Mouse (Mus musculus) liver, embryonic 14.5 days (tissue): ENCODE results near the gene Ranbp9. TPM values are rescaled to one million over a fixed set of nuclear protein-coding genes. Genes with fewer than 3 reads are reported as not detected.

Experiments used
- ATAC-seq: fragments of 200-750 bp; cut with Nextera tagmentation; 2 replicates; pipeline ENCODE4 v1.8.0; 2017; ENCODE audit warnings: moderate number of reproducible peaks, mild to moderate bottlenecking, moderate library complexity; ENCODE audit not compliant: insufficient read depth
- DNase-seq, 3 experiments: peaks; one replicate each; pipeline ENCODE4 v3.0.0-alpha.2; 2012 to 2013; ENCODE audit warnings: low read depth in 3 of 3, low spot score in 3 of 3
- H3K27ac ChIP-seq: fragments of 300-500 bp; sonication (generic); 2 replicates; pipeline ENCODE4 v1.5.1; 2014; ENCODE audit warnings: moderate library complexity, mild to moderate bottlenecking, control low read depth, inconsistent platforms
- H3K27me3 ChIP-seq: fragments of 300-500 bp; sonication (generic); 2 replicates; pipeline ENCODE4 v1.6.1; 2014; ENCODE audit warnings: mild to moderate bottlenecking, low read length, moderate library complexity; ENCODE audit not compliant: control insufficient read depth, insufficient read depth
- H3K36me3 ChIP-seq: fragments of 300-500 bp; sonication (generic); replicated peaks from 2 replicates; pipeline ENCODE4 v1.6.1; 2014; ENCODE audit warnings: low read depth; ENCODE audit not compliant: control insufficient read depth, insufficient read depth
- H3K4me1 ChIP-seq, 2 experiments: fragments of 200-500 bp in 1 of 2; fragments of 300-500 bp in 1 of 2; sonication (generic) in 1 of 2; replicated peaks; 2 replicates each; pipeline ENCODE4 v1.6.1; 2012 to 2014; ENCODE audit warnings: antibody characterized with exemption in 1 of 2, inconsistent platforms in 1 of 2, low read length in 1 of 2; ENCODE audit not compliant: control insufficient read depth in 2 of 2, insufficient read depth in 2 of 2
- H3K4me2 ChIP-seq: fragments of 300-500 bp; sonication (generic); 2 replicates; pipeline ENCODE4 v1.6.1; 2014; ENCODE audit warnings: low read depth, mild to moderate bottlenecking, control low read depth, moderate library complexity
- H3K4me3 ChIP-seq, 2 experiments: fragments of 200-500 bp in 1 of 2; fragments of 300-500 bp in 1 of 2; sonication (generic) in 1 of 2; 2 replicates each; pipeline ENCODE4 v1.5.1; 2012 to 2014; ENCODE audit warnings: low read depth in 2 of 2, low read length in 2 of 2, mild to moderate bottlenecking in 2 of 2, control low read depth in 1 of 2, inconsistent platforms in 1 of 2, moderate library complexity in 1 of 2; ENCODE audit not compliant: insufficient read depth in 1 of 2
- H3K9ac ChIP-seq: fragments of 300-500 bp; sonication (generic); replicated peaks from 2 replicates; pipeline ENCODE4 v1.6.1; 2014; ENCODE audit warnings: mild to moderate bottlenecking, control low read depth, moderate library complexity
- H3K9me3 ChIP-seq: fragments of 300-500 bp; sonication (generic); 2 replicates; pipeline ENCODE4 v1.6.1; 2016; ENCODE audit warnings: low read length, mixed read lengths; ENCODE audit not compliant: control insufficient read depth
- CTCF ChIP-seq: IDR thresholded peaks from 2 replicates; pipeline ENCODE4 v1.5.1; 2016; ENCODE audit warnings: antibody characterized with exemption, low read depth, control low read depth
- EP300 ChIP-seq: IDR thresholded peaks from 2 replicates; pipeline ENCODE4 v1.6.1; 2016; ENCODE audit warnings: antibody characterized with exemption, low read depth
- WGBS: fragments of 180-500 bp; shearing (Covaris S2); extraction: QIAGEN DNeasy Blood & Tissue Kit; methylation state at CpG from one replicate; pipeline ENCODE4 v1.1.7; 2014; ENCODE audit not compliant: insufficient replicate concordance; 5-methylcytosine and 5-hydroxymethylcytosine counted together
- polyA plus RNA-seq, 2 experiments: library from polyadenylated mRNA; depleted of rRNA in 1 of 2; stranded (reverse) in 1 of 2; unstranded in 1 of 2; fragments of >200 nt; fragmentation: Nextera tagmentation in 1 of 2; extraction: Ambion mirVana in 1 of 2; gene quantifications; 2 replicates each; pipeline versions ENCODE4 v1.2.1 to v1.2.3; 2012 to 2014

Ranbp9 gene
- polyA plus RNA-seq, 2 experiments, result 3.6 to 7.2 TPM

GRCm38 (mm10) chr13:43362353-43362752 lies 118.7 kb downstream of the Ranbp9 start:
- 66% methylated on average over 9 of the region's 9 CpGs for WGBS
- Histone ChIP-seq H3K27ac (no peak overlapping the region), H3K9ac (no peak overlapping the region), H3K36me3 (no peaks in the 10 kb centered on the region), H3K9me3 (no peaks in the 10 kb centered on the region), H3K4me2 (no peak overlapping the region), H3K27me3 (no peaks in the 10 kb centered on the region), H3K4me3 (no peak overlapping the region), H3K4me1 (peaks cover 0 to 5% of the 10 kb centered on the region in 2 experiments; a peak in 1 of 4 replicates)
- no peak for DNase-seq
- ATAC-seq, result no peak
- no peak for TF ChIP-seq CTCF
- TF ChIP-seq EP300, result no peak

GRCm38 (mm10) chr13:43360534-43360933 lies 120.5 kb downstream of the Ranbp9 start:
- TF ChIP-seq CTCF, result no peak
- TF ChIP-seq EP300, result no peak
- WGBS, result 32% methylated on average over 6 of the region's 6 CpGs
- no peaks in the 10 kb centered on the region for H3K9me3 ChIP-seq

GRCm38 (mm10) chr13:43356346-43357125 lies 124.5 kb downstream of the Ranbp9 start:
- no peak overlapping the region for H3K27ac ChIP-seq
- no peaks in the 10 kb centered on the region; a peak in 1 of 4 replicates for H3K4me1 ChIP-seq
- DNase-seq (no peak), ATAC-seq (no peak)
- no peaks in the 10 kb centered on the region for H3K27me3 ChIP-seq
- TF ChIP-seq EP300 (no peak), CTCF (no peak)
- H3K4me3 ChIP-seq, result no peak overlapping the region
- H3K4me2 ChIP-seq, result no peak overlapping the region
- no peaks in the 10 kb centered on the region for H3K9me3 ChIP-seq
- H3K36me3 ChIP-seq, result no peaks in the 10 kb centered on the region
- H3K9ac ChIP-seq, result no peak overlapping the region
- 70% methylated on average over 14 of the region's 14 CpGs for WGBS

More at GRCm38 (mm10) chr13:43360534-43360933, 120.5 kb downstream of the Ranbp9 start:
- H3K36me3 ChIP-seq, result no peaks in the 10 kb centered on the region
- H3K27ac ChIP-seq, result no peak overlapping the region
- H3K4me3 ChIP-seq, result no peak overlapping the region
- ATAC-seq (no peak), DNase-seq (no peak)
- no peaks in the 10 kb centered on the region for H3K27me3 ChIP-seq
- no peak overlapping the region for H3K9ac ChIP-seq
- H3K4me2 ChIP-seq, result no peak overlapping the region
- peaks cover 0 to 3% of the 10 kb centered on the region in 2 experiments; a peak in 1 of 4 replicates for H3K4me1 ChIP-seq

GRCm38 (mm10) chr13:43354362-43354761 lies 126.7 kb downstream of the Ranbp9 start:
- H3K36me3 ChIP-seq, result no peaks in the 10 kb centered on the region
- TF ChIP-seq CTCF, result no peak
- no peak for TF ChIP-seq EP300
- H3K4me2 ChIP-seq, result no peak overlapping the region
- H3K4me3 ChIP-seq, result no peak overlapping the region
- no peaks in the 10 kb centered on the region for H3K4me1 ChIP-seq
- H3K9ac ChIP-seq, result no peak overlapping the region
- no peaks in the 10 kb centered on the region for H3K9me3 ChIP-seq
- H3K27me3 ChIP-seq, result no peaks in the 10 kb centered on the region
- DNase-seq, result no peak
- no peak overlapping the region for H3K27ac ChIP-seq
- no peak for ATAC-seq
- WGBS, result 69% methylated on average over 12 of the region's 12 CpGs

GRCm38 (mm10) chr13:43353356-43353755 lies 127.7 kb downstream of the Ranbp9 start:
- Histone ChIP-seq H3K4me2 (no peak overlapping the region), H3K4me1 (no peaks in the 10 kb centered on the region), H3K9me3 (no peaks in the 10 kb centered on the region), H3K9ac (no peak overlapping the region), H3K27me3 (no peaks in the 10 kb centered on the region), H3K27ac (no peak overlapping the region), H3K4me3 (no peak overlapping the region), H3K36me3 (no peaks in the 10 kb centered on the region)
- TF ChIP-seq EP300 (no peak), CTCF (no peak)
- no peak for ATAC-seq
- DNase-seq, result no peak
- 58% methylated on average over 4 of the region's 4 CpGs for WGBS

Other genes starting within 250 kb of the Ranbp9 start
- 0.41 and 0.50 TPM in 2 replicates for gene Gfod1, start 177.1 kb downstream of the Ranbp9 start, polyA plus RNA-seq (2012; rRNA removed)
- gene Gfod1, start 177.1 kb downstream of the Ranbp9 start, polyA plus RNA-seq (2014; fragmentation: Nextera tagmentation; extraction: Ambion mirVana), result 0.20 and 0.42 TPM in 2 replicates
- 2.9 and 3.0 TPM in 2 replicates for gene Sirt5, start 115.8 kb downstream of the Ranbp9 start, polyA plus RNA-seq (2012; rRNA removed)
- gene Sirt5, start 115.8 kb downstream of the Ranbp9 start, polyA plus RNA-seq (2014; fragmentation: Nextera tagmentation; extraction: Ambion mirVana), result 4.1 and 4.4 TPM in 2 replicates
- 37.2 and 84.2 TPM in 2 replicates for gene Nol7, start 82.9 kb downstream of the Ranbp9 start, polyA plus RNA-seq (2012; rRNA removed)
- 123 and 125 TPM in 2 replicates for gene Nol7, start 82.9 kb downstream of the Ranbp9 start, polyA plus RNA-seq (2014; fragmentation: Nextera tagmentation; extraction: Ambion mirVana)
- 2.8 and 4.0 TPM in 2 replicates for gene Mcur1, start 78.9 kb upstream of the Ranbp9 start, polyA plus RNA-seq (2012; rRNA removed)
- gene Mcur1, start 78.9 kb upstream of the Ranbp9 start, polyA plus RNA-seq (2014; fragmentation: Nextera tagmentation; extraction: Ambion mirVana), result 6.0 and 6.1 TPM in 2 replicates
- 0.03 and 0.07 TPM in 2 replicates for gene Rnf182, start 134.4 kb upstream of the Ranbp9 start, polyA plus RNA-seq (2012; rRNA removed)
- 0.05 and 0.09 TPM in 2 replicates for gene Rnf182, start 134.4 kb upstream of the Ranbp9 start, polyA plus RNA-seq (2014; fragmentation: Nextera tagmentation; extraction: Ambion mirVana)